Comparison of ENCODE assay signal across 28 mouse cellular contexts in the genomic region with DNA sequence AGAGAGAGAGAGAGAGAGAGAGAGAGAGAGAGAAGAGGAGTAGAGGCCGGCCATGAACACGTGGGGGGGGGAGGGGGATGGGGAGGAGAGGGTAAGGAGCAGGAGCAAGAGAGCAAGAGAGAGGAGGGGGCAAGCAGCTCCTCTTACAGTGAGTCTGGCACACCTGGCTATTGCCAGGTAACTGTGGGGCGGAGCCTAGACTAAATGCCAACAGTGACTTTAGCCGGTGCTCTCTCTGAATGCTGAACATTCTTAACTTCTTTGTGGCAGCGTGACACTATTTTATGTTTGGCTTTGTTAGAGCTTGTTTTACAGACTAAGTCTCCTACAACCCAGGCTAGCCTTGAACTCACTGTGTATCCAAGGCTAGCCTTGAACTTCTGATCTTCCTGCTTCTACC. TPM values are rescaled to one million over a fixed set of nuclear protein-coding genes. Genes with fewer than 3 reads are reported as not detected.
DNase-seq lines count a peak whose midpoint lies in the region; TF ChIP-seq lines count a peak whose summit lies in the region.
"Had no signal": no experiment of that assay in that cellular context is flagged by ENCODE, and none has a peak within 500 bp of the region (broad histone marks: within the 10 kb centered on the region; RNA-seq: fewer than 3 reads in every experiment).

No protein-coding gene starts in this region.

- no peaks in the 10 kb centered on the region for H3K27me3 ChIP-seq in kidney, adult 2 months (replicated peaks; ENCODE audit: control insufficient read depth, insufficient read depth, low read length)

- H3K36me3 ChIP-seq in kidney, adult 2 months (ENCODE audit: control insufficient read depth, insufficient read depth, low read length) = no peaks in the 10 kb centered on the region
- H3K36me3 ChIP-seq: embryonic facial prominence, embryonic 13.5 days; heart, embryonic 13.5 days had no signal

- no peak overlapping the region for H3K27ac ChIP-seq in kidney, adult 2 months (ENCODE audit: insufficient read depth, low read depth, low read length)
- peak overlapping the region; percentile 10; the same call in 1 of the 2 replicates for H3K27ac ChIP-seq in bone marrow, adult 2 months (ENCODE audit: control insufficient read depth, insufficient read depth, low read depth, low read length, poor library complexity)
- H3K27ac ChIP-seq: embryonic facial prominence, embryonic 10.5 days; embryonic facial prominence, embryonic 13.5 days; forebrain, embryonic 10.5 days; forebrain, embryonic 13.5 days; heart, adult 2 months; heart, embryonic 13.5 days; hindbrain, embryonic 14.5 days had no signal

- H3K4me1 ChIP-seq in kidney, adult 2 months (ENCODE audit: control insufficient read depth, insufficient read depth, low read length) = peaks cover 25% of the 10 kb centered on the region
- peaks cover 28% of the 10 kb centered on the region for H3K4me1 ChIP-seq in lung, adult 2 months (ENCODE audit: control insufficient read depth, insufficient read depth, low read length)
- H3K4me1 ChIP-seq in bone marrow, adult 2 months (ENCODE audit: control insufficient read depth, insufficient read depth, low read length) = peaks cover 11% of the 10 kb centered on the region

- 31% methylated on average over 5 of the region's 5 CpGs for WGBS in kidney, adult 2 months
- 46% methylated on average over 5 of the region's 5 CpGs for WGBS in lung, adult 2 months
- WGBS in bone marrow, adult 2 months = 69% methylated on average over 5 of the region's 5 CpGs

- TF ChIP-seq CTCF in kidney, adult 2 months (conservative IDR thresholded peaks at IDR 0.05; ENCODE audit: insufficient read depth, insufficient read length, low read depth, low read length) = no peak
- no peak for TF ChIP-seq CTCF in lung, adult 2 months (IDR thresholded peaks at IDR 0.05; ENCODE audit: insufficient read depth, low read length)
- TF ChIP-seq CTCF in bone marrow, adult 2 months (IDR thresholded peaks at IDR 0.05; ENCODE audit: control insufficient read depth, insufficient read depth, low read length) = no peak

- TF ChIP-seq POLR2A in kidney, adult 2 months (IDR thresholded peaks at IDR 0.05; ENCODE audit: low read depth, low read length) = no peak
- TF ChIP-seq POLR2A in lung, adult 2 months (IDR thresholded peaks at IDR 0.05; ENCODE audit: borderline replicate concordance, extremely low read depth, low read depth, low read length) = no peak
- TF ChIP-seq POLR2A in bone marrow, adult 2 months (IDR thresholded peaks at IDR 0.05; ENCODE audit: borderline replicate concordance, control insufficient read depth, low read depth, low read length) = no peak

- peak; percentile 36 for DNase-seq in kidney, adult 2 months
- no peak for DNase-seq in kidney, adult 9 months
- peak; percentile 52 to 70 for DNase-seq in lung, adult 18-20 months
- DNase-seq in lung, adult 2 months = no peak
- DNase-seq in lung, postnatal 36 days = peak; percentile 71
- DNase-seq in retina, postnatal 1 day = no peak
- DNase-seq: adrenal gland, adult 8-10 months; adrenal gland, postnatal 25 days; cerebellum, adult 18-20 months; cerebellum, postnatal 36 days; embryo, embryonic 11 days; gastrocnemius, postnatal 10 days; gastrocnemius, postnatal 36 days; heart, adult 2 months; heart, postnatal 14 days; heart, postnatal 4 days had no signal

- no peak overlapping the region for H3K4me3 ChIP-seq in kidney, adult 2 months (ENCODE audit: insufficient read depth, low read depth, low read length)
- H3K4me3 ChIP-seq in lung, adult 2 months (replicated peaks; ENCODE audit: extremely low read depth, low read depth, low read length) = no peak overlapping the region
- no peak overlapping the region for H3K4me3 ChIP-seq in bone marrow, adult 2 months (replicated peaks; ENCODE audit: control insufficient read depth, low read depth, low read length)
- H3K4me3 ChIP-seq: embryonic facial prominence, embryonic 10.5 days; embryonic facial prominence, embryonic 13.5 days; forebrain, embryonic 10.5 days; forebrain, embryonic 13.5 days; heart, adult 2 months; heart, embryonic 10.5 days; heart, embryonic 13.5 days had no signal

RNA-seq across cellular contexts. Expression of gene Ldha, which starts 1.0 kb away (rescaled TPM):
- 665 and 667 TPM in 2 replicates for polyA plus RNA-seq in kidney, adult 2 months (2012; rRNA removed)
- 223 and 371 TPM in 2 replicates for polyA plus RNA-seq in lung, adult 2 months (2012; rRNA removed)
- polyA plus RNA-seq in bone marrow, adult 2 months (2011; ENCODE audit: insufficient read depth, insufficient read length, low replicate concordance, missing spikeins) = 177 and 332 TPM in 2 replicates

RNA-seq across cellular contexts. Expression of gene Ldhc, which starts 18.7 kb away (rescaled TPM):
- polyA plus RNA-seq in kidney, adult 2 months (2012; rRNA removed) = 0.42 and 0.67 TPM in 2 replicates
- polyA plus RNA-seq in lung, adult 2 months (2012; rRNA removed) = not detected in 2 replicates
- 1.3 and 2.6 TPM in 2 replicates for polyA plus RNA-seq in bone marrow, adult 2 months (2011; ENCODE audit: insufficient read depth, insufficient read length, low replicate concordance, missing spikeins)
- polyA plus RNA-seq: C2C12; CD4-positive, CD25-positive, alpha-beta regulatory T cell, adult 4 months; embryonic facial prominence, embryonic 13.5 days; forebrain, embryonic 13.5 days; heart, embryonic 13.5 days; heart, embryonic 16.5 days; hindbrain, embryonic 11.5 days had no signal

RNA-seq across cellular contexts. Expression of gene Gtf2h1, which starts 46.4 kb away (rescaled TPM):
- polyA plus RNA-seq in kidney, adult 2 months (2012; rRNA removed) = 9.8 and 11.6 TPM in 2 replicates
- 6.7 and 7.4 TPM in 2 replicates for polyA plus RNA-seq in lung, adult 2 months (2012; rRNA removed)
- polyA plus RNA-seq in bone marrow, adult 2 months (2011; ENCODE audit: insufficient read depth, insufficient read length, low replicate concordance, missing spikeins) = 16.0 and 20.0 TPM in 2 replicates

RNA-seq across cellular contexts. Expression of gene Hps5, which starts 46.4 kb away (rescaled TPM):
- polyA plus RNA-seq in kidney, adult 2 months (2012; rRNA removed) = 31.0 and 41.7 TPM in 2 replicates
- polyA plus RNA-seq in lung, adult 2 months (2012; rRNA removed) = 12.3 and 15.4 TPM in 2 replicates
- 6.0 and 19.3 TPM in 2 replicates for polyA plus RNA-seq in bone marrow, adult 2 months (2011; ENCODE audit: insufficient read depth, insufficient read length, low replicate concordance, missing spikeins)

Comparison
In these comparisons a context has a peak if more than half of its experiments do, and no peak if none do; other contexts are left out.
1. DNase-seq: peak in kidney, adult 2 months (single experiment), lung, adult 18-20 months (2 of 2) and lung, postnatal 36 days (single experiment); none in kidney, adult 9 months (single experiment), lung, adult 2 months (single experiment) and retina, postnatal 1 day (single experiment).